Mouse (Mus musculus): ENCODE data around the gene Meox1. TPM values are rescaled to one million over a fixed set of nuclear protein-coding genes. Genes with fewer than 3 reads are reported as not detected.
A peak's percentile ranks its signal among the peaks of the same experiment; 100 is the strongest.

The Meox1 gene
- total and polyA plus RNA-seq, 2 experiments from 2014 or later = 0.69 to 2.0 TPM

DNA sequence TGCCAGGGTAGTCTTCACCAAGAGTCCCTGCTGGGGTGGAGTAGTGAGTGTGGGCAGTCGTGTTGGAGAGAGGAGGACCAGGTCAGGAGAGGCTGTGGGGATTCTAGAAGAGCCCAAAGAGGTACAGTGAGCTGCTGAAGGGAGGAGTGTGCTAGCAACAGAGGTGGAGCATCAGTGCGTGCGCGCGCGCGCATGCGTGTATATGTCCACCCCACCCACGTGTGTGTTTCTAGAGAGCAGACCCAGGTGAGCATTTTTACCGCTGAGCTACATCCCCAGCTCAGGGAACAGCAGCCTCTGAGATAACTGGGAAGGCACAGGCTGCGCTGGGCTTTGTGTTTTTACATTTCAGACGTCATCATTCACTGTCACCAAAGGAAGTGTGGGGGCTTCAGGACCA lies 7.7 kb downstream of the Meox1 start:
- H3K27me3 ChIP-seq (ENCODE audit: insufficient read depth, low read length) = no peaks in the 10 kb centered on the region
- WGBS = 76% methylated on average over 12 of the region's 12 CpGs
- H3K4me3 ChIP-seq (ENCODE audit: low read length) = no peak overlapping the region
- no peaks in the 10 kb centered on the region for H3K36me3 ChIP-seq (ENCODE audit: insufficient read depth, low read length)
- H3K9me3 ChIP-seq (ENCODE audit: low read length) = no peaks in the 10 kb centered on the region
- no peak for ATAC-seq
- peaks cover 24% of the 10 kb centered on the region for H3K4me1 ChIP-seq (ENCODE audit: insufficient read depth, low read length)
- no peak for DNase-seq (ENCODE audit: low spot score)
- no peak overlapping the region for H3K4me2 ChIP-seq (ENCODE audit: low read depth, low read length)
- no peak overlapping the region for H3K27ac ChIP-seq
- no peak overlapping the region for H3K9ac ChIP-seq (replicated peaks; ENCODE audit: low read length)
- no peak for TF ChIP-seq CTCF (IDR thresholded peaks at IDR 0.05; ENCODE audit: low read depth)

- Histone ChIP-seq H3K27me3 (ENCODE audit: insufficient read depth, low read length) (no peaks in the 10 kb centered on the region), H3K36me3 (ENCODE audit: insufficient read depth, low read length) (no peaks in the 10 kb centered on the region), H3K9ac (replicated peaks; ENCODE audit: low read length) (no peak overlapping the region), H3K9me3 (ENCODE audit: low read length) (no peaks in the 10 kb centered on the region), H3K27ac (no peak overlapping the region), H3K4me3 (ENCODE audit: low read length) (no peak overlapping the region), H3K4me2 (ENCODE audit: low read depth, low read length) (no peak overlapping the region), H3K4me1 (ENCODE audit: insufficient read depth, low read length) (peaks cover 20% of the 10 kb centered on the region)
- TF ChIP-seq CTCF (IDR thresholded peaks at IDR 0.05; ENCODE audit: low read depth) = no peak
- no peak for ATAC-seq
- WGBS = 54% methylated on average over 6 of the region's 6 CpGs
- DNase-seq (ENCODE audit: low spot score) = no peak
Measured at GRCm38 (mm10) chr11:101885881-101886319, 8.3 kb downstream of the Meox1 start.

- H3K36me3 ChIP-seq (ENCODE audit: insufficient read depth, low read length) = no peaks in the 10 kb centered on the region
- peaks cover 20% of the 10 kb centered on the region for H3K4me1 ChIP-seq (ENCODE audit: insufficient read depth, low read length)
- no peak overlapping the region for H3K4me2 ChIP-seq (ENCODE audit: low read depth, low read length)
- 51% methylated on average over 6 of the region's 6 CpGs for WGBS
- H3K4me3 ChIP-seq (ENCODE audit: low read length) = no peak overlapping the region
- H3K9me3 ChIP-seq (ENCODE audit: low read length) = no peaks in the 10 kb centered on the region
- ATAC-seq (0 out of 2 replicates have a peak, but pooled peaks have one; percentile 41), DNase-seq (ENCODE audit: low spot score) (no peak)
- TF ChIP-seq CTCF (IDR thresholded peaks at IDR 0.05; ENCODE audit: low read depth) = peak; percentile 29; the same call in 1 of the 2 replicates
- H3K27ac ChIP-seq = no peak overlapping the region
- H3K9ac ChIP-seq (replicated peaks; ENCODE audit: low read length) = no peak overlapping the region
- H3K27me3 ChIP-seq (ENCODE audit: insufficient read depth, low read length) = no peaks in the 10 kb centered on the region
Measured at GRCm38 (mm10) chr11:101885232-101885631, 8.9 kb downstream of the Meox1 start.

GRCm38 (mm10) chr11:101883911-101884310 lies 10.3 kb downstream of the Meox1 start:
- Histone ChIP-seq H3K4me3 (ENCODE audit: low read length) (no peak overlapping the region), H3K4me1 (ENCODE audit: insufficient read depth, low read length) (peaks cover 10% of the 10 kb centered on the region), H3K27me3 (ENCODE audit: insufficient read depth, low read length) (no peaks in the 10 kb centered on the region), H3K36me3 (ENCODE audit: insufficient read depth, low read length) (no peaks in the 10 kb centered on the region), H3K27ac (no peak overlapping the region), H3K9me3 (ENCODE audit: low read length) (no peaks in the 10 kb centered on the region), H3K4me2 (ENCODE audit: low read depth, low read length) (no peak overlapping the region), H3K9ac (replicated peaks; ENCODE audit: low read length) (no peak overlapping the region)
- no peak for ATAC-seq
- DNase-seq (ENCODE audit: low spot score) = no peak
- 69% methylated on average over 2 of the region's 2 CpGs for WGBS
- no peak for TF ChIP-seq CTCF (IDR thresholded peaks at IDR 0.05; ENCODE audit: low read depth)

DNA sequence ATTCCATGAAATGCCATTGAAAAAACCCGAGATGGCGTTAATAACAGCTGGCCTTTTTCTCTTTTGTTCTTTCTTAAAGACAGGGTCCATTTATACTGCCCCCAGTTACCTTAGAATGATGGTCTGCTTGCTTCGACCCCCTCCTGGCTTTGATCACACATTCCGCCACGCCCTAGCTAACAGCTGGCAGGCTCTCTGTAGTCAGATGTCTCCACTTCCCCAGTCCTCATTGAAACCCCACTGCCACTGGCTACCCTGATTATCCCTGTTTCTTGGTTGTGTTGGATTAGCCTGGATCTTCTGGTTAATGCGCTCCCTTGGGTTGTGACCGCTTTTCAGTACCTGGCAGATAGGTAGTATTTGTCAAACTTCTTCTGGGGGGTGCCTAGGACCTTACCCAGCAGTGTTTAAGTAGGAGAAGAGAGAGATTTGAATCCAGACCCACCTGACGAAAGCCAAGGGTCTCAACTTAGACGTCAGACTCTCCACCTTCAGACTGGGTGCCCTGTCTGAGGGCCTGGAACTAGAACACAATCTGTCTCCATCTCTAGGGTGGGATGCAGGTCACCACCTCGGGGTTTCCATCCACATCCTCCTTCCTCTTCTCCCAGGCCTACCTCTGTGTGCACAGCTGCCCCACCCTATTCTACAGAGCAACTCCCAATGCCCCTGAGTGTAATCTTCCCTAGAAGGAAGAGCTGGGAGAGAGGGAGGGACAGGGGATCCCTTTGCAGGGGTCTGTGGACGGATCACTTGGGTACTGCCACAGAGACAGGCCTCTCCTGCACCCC lies 11.5 kb downstream of the Meox1 start:
- no peak for TF ChIP-seq CTCF (IDR thresholded peaks at IDR 0.05; ENCODE audit: low read depth)
- 84% methylated on average over 11 of the region's 11 CpGs for WGBS
- H3K36me3 ChIP-seq (ENCODE audit: insufficient read depth, low read length) = no peaks in the 10 kb centered on the region
- no peaks in the 10 kb centered on the region for H3K27me3 ChIP-seq (ENCODE audit: insufficient read depth, low read length)
- no peak overlapping the region for H3K9ac ChIP-seq (replicated peaks; ENCODE audit: low read length)
- DNase-seq (ENCODE audit: low spot score) (no peak), ATAC-seq (no peak)
- H3K4me1 ChIP-seq (ENCODE audit: insufficient read depth, low read length) = peaks cover 10% of the 10 kb centered on the region
- H3K4me3 ChIP-seq (ENCODE audit: low read length) = no peak overlapping the region
- no peak overlapping the region for H3K27ac ChIP-seq
- no peaks in the 10 kb centered on the region for H3K9me3 ChIP-seq (ENCODE audit: low read length)
- H3K4me2 ChIP-seq (ENCODE audit: low read depth, low read length) = no peak overlapping the region

GRCm38 (mm10) chr11:101881604-101882071 lies 12.5 kb downstream of the Meox1 start:
- Histone ChIP-seq H3K36me3 (ENCODE audit: insufficient read depth, low read length) (no peaks in the 10 kb centered on the region), H3K4me1 (ENCODE audit: insufficient read depth, low read length) (peaks cover 6% of the 10 kb centered on the region), H3K4me2 (ENCODE audit: low read depth, low read length) (peak overlapping the region; percentile 46), H3K9me3 (ENCODE audit: low read length) (no peaks in the 10 kb centered on the region), H3K4me3 (ENCODE audit: low read length) (no peak overlapping the region), H3K27me3 (ENCODE audit: insufficient read depth, low read length) (no peaks in the 10 kb centered on the region), H3K27ac (no peak overlapping the region), H3K9ac (replicated peaks; ENCODE audit: low read length) (peak overlapping the region; percentile 10; the same call in 1 of the 2 replicates)
- peak; percentile 51; the same call in 1 of the 2 replicates for ATAC-seq
- 9% methylated on average over 23 of the region's 24 CpGs for WGBS
- peak; percentile 52 for DNase-seq (ENCODE audit: low spot score)
- TF ChIP-seq CTCF (IDR thresholded peaks at IDR 0.05; ENCODE audit: low read depth) = no peak

GRCm38 (mm10) chr11:101881185-101881584 lies 13.0 kb downstream of the Meox1 start:
- WGBS = 68% methylated on average over 7 of the region's 7 CpGs
- Histone ChIP-seq H3K9me3 (ENCODE audit: low read length) (no peaks in the 10 kb centered on the region), H3K9ac (replicated peaks; ENCODE audit: low read length) (no peak overlapping the region; the same call in 1 of the 2 replicates), H3K36me3 (ENCODE audit: insufficient read depth, low read length) (no peaks in the 10 kb centered on the region), H3K4me3 (ENCODE audit: low read length) (no peak overlapping the region), H3K27ac (no peak overlapping the region), H3K27me3 (ENCODE audit: insufficient read depth, low read length) (no peaks in the 10 kb centered on the region), H3K4me1 (ENCODE audit: insufficient read depth, low read length) (peaks cover 5% of the 10 kb centered on the region), H3K4me2 (ENCODE audit: low read depth, low read length) (peak overlapping the region; percentile 46)
- no peak for DNase-seq (ENCODE audit: low spot score)
- TF ChIP-seq CTCF (IDR thresholded peaks at IDR 0.05; ENCODE audit: low read depth) = no peak
- no peak for ATAC-seq

All from hindbrain, postnatal 0 days (tissue).